Mouse (Mus musculus) embryonic fibroblast, embryonic 13.5 days (primary cell): ENCODE results near the gene Ctf2. TPM values are rescaled to one million over a fixed set of nuclear protein-coding genes. Genes with fewer than 3 reads are reported as not detected.

ENCODE experiments used
- H3K27ac ChIP-seq: 2 replicates; pipeline ENCODE4 v1.5.1; 2012; ENCODE audit warnings: low read length, control low read depth, inconsistent platforms; ENCODE audit not compliant: insufficient read depth
- H3K4me1 ChIP-seq: 2 replicates; pipeline ENCODE4 v1.6.1; 2011; ENCODE audit warnings: low read length; ENCODE audit not compliant: control insufficient read depth, insufficient read depth
- H3K4me3 ChIP-seq: 2 replicates; pipeline ENCODE4 v1.5.1; 2011; ENCODE audit warnings: mild to moderate bottlenecking, control low read depth, low read length; ENCODE audit not compliant: insufficient read depth
- CTCF ChIP-seq: IDR thresholded peaks from 2 replicates; pipeline ENCODE4 v1.5.1; 2011; ENCODE audit warnings: mild to moderate bottlenecking, control low read depth, low read length, moderate library complexity, borderline replicate concordance; ENCODE audit not compliant: insufficient read depth
- POLR2A ChIP-seq: IDR thresholded peaks from 2 replicates; pipeline ENCODE4 v1.6.1; 2011; ENCODE audit warnings: low read depth, mild to moderate bottlenecking, control low read depth, low read length, moderate library complexity
- polyA plus RNA-seq: library from polyadenylated mRNA; stranded (reverse); fragments of >200 nt; gene quantifications from 2 replicates; pipeline ENCODE4 v1.2.4, GENCODE M21; 2011; ENCODE audit warnings: low read depth; ENCODE audit not compliant: missing spikeins, insufficient read length

Ctf2 gene
- polyA plus RNA-seq, 1 experiment: not detected

DNA sequence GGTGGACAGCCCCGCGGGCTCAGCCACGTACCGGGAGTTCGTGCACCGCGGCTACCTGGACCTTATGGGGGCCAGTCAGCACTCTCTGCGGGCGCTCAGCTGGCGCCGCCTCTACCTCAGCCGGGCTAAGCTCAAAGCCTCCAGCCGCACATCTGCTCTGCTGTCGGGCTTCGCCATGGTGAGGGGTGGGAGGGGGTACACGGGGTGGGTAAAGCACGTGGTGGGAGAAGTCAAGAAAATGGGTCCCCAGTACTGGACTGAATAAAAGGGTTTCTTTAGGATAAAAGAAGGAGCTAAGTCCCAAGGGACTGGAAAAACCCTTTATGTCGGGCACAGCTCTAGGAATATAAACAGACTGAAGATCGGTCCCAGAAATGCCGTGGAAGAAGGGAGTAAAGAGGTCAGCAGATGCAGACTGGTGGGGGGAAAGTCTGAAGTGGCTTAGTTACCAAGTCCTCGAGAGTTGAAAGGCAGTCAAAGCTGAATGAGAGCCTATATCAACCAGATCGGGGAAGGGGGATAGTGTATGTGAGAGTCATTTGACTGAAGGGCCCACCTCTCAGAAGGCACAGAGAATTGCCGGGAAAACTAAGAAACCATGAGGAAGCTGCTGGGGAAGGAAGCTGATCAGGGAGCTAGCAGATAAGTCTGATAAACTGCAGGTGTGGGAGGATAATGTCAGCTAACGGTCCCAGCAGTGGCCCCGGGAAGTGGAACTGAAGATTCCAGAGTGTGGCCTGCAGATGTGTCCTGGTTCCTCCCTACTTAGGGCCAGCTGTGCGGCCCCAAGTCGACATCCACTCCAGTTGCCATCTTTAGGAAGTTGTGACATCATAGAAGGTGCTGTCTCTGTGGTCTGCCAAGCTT is 38.3 kb upstream of the Ctf2 start:
- peak overlapping the region; percentile 81 for H3K4me3 ChIP-seq

DNA sequence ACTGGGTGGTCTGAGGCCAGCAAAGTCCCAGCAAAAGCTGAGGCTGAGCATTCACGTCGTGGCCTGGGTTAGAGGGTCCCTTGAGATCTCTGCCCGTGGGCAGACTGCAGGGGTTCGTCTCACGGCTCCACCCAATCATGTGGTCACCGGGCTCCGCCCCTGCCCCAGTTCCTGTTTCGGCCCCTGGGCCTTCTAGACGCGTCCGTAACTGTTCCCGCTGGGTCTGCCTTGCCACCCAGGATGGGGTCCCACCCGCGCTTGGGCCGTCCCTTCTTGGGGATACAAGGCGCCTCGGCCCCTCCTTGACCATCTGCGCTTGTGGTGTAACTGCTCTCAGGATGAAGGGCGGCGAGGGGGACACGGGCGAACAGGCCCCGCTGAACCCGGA is 37.7 kb upstream of the Ctf2 start, which contains the start of gene Orai3:
Gene Orai3, plus strand, starts transcription at position 165 of the 388 bp plus-strand sequence.
- peak within 1 kb of the TSS; percentile 81 for H3K4me3 ChIP-seq
- H3K4me1 ChIP-seq: no peaks in the 10 kb centered on the region; the same call in none of the 2 replicates
- TF ChIP-seq CTCF (no peak), POLR2A (peak; percentile 94)
- peak within 1 kb of the TSS; percentile 74 for H3K27ac ChIP-seq

More for the DNA sequence above, 38.3 kb upstream of the Ctf2 start:
- no peak for TF ChIP-seq CTCF
- 0 out of 2 replicates have a peak, but pooled peaks have one; percentile 42 for TF ChIP-seq POLR2A
- Histone ChIP-seq H3K4me1 (no peaks in the 10 kb centered on the region; the same call in none of the 2 replicates), H3K27ac (peak overlapping the region; percentile 74)

DNA sequence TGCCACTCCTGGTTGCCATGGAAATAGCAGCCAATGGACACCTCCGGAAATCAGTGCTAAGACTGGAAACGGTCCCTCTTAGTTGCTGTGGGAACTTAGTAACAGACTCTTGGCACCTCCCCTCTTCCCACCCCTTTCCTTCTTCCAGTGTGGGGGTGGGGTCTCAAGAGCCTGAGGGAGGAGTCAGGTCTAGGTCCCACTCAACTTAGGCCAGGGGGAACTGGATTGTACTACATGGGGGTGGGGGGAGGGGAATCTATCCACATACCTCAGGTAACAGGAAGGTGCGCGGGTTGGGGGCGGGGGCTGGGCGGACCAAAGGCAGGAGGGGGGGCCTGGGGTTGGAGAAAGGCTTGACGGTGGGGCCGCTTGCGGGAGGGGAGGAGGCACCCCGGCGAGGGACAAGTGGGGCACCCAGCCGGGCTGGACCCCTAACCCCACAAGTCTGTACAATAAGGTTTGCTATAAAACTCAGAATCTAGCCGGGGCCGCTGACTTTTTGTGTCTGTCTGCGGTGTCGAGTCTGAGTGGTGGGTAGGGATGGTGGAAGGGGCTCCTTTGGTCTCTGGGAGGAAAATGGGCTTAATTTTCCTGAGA is 37.1 kb upstream of the Ctf2 start:
- TF ChIP-seq POLR2A (0 out of 2 replicates have a peak, but pooled peaks have one; percentile 18), CTCF (no peak)
- H3K27ac ChIP-seq: peak overlapping the region; percentile 73
- peak overlapping the region; percentile 81 for H3K4me3 ChIP-seq
- no peaks in the 10 kb centered on the region; the same call in none of the 2 replicates for H3K4me1 ChIP-seq

DNA sequence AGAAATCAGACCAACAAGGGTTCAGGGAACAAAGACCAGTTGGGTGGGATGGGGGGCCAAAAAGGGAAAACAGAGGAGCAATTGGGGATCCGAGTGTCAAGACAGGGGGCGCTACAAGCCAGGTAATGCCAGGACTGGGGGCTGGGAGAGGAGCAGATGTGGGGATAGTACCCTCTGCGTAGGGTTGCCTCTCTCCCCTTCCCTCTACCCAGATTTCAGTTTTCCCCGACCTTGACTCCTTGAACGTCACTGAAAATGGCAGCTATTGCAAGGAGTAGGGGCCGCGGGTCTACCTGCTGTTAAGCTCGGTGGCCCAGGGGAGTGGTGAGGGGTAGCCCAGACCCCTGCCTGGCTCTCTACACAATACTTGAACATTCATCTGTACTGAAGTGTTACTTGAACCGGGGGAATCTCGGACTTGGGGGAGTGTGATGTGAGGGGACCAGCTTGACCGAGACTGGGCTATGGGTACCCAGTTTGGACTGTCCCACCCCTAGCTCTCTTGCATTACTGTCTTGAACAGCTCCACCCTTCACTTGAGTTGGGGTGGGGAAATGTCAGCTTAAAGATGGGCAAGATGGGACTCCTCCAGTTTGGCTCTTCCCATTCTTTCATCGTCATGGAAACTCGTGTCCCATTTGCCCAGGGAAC is 36.5 kb upstream of the Ctf2 start:
- TF ChIP-seq POLR2A (no peak), CTCF (no peak)
- no peak overlapping the region for H3K4me3 ChIP-seq

DNA sequence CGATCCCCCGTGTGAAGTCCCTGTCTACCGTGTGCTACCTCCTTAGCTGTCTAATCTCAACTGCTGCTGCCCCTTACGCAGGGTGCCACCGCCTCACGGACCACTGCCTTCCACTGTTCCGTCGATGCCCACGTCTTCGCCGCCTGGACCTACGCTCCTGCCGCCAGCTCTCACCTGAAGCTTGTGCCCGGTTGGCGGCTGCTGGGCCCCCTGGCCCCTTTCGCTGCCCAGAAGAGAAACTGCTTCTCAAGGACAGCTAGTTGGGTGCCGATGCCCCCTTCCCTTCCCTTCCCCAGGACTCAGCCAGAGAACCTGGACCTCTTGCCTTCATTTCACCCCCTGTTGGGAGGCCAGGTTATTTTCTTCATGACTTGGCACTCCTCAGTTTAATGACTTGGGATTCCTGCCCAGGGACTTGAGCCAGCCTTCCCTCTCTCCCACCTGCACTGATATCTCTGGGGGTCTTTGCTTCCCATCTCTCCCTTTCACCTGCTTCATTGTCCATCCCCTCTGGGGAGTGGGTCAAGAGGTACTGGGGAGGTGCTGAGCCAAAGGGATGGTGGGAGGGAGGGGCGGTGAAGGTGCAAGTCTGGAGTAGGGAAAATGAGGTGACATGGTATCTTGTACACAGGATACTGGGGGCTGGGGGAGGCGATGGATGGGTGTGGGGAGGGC is 35.8 kb upstream of the Ctf2 start:
- H3K4me3 ChIP-seq: no peak overlapping the region
- no peak overlapping the region for H3K27ac ChIP-seq
- H3K4me1 ChIP-seq: no peaks in the 10 kb centered on the region; the same call in none of the 2 replicates
- no peak for TF ChIP-seq CTCF

More for the DNA sequence above, 36.5 kb upstream of the Ctf2 start:
- Histone ChIP-seq H3K4me1 (no peaks in the 10 kb centered on the region; the same call in none of the 2 replicates), H3K27ac (no peak overlapping the region)

DNA sequence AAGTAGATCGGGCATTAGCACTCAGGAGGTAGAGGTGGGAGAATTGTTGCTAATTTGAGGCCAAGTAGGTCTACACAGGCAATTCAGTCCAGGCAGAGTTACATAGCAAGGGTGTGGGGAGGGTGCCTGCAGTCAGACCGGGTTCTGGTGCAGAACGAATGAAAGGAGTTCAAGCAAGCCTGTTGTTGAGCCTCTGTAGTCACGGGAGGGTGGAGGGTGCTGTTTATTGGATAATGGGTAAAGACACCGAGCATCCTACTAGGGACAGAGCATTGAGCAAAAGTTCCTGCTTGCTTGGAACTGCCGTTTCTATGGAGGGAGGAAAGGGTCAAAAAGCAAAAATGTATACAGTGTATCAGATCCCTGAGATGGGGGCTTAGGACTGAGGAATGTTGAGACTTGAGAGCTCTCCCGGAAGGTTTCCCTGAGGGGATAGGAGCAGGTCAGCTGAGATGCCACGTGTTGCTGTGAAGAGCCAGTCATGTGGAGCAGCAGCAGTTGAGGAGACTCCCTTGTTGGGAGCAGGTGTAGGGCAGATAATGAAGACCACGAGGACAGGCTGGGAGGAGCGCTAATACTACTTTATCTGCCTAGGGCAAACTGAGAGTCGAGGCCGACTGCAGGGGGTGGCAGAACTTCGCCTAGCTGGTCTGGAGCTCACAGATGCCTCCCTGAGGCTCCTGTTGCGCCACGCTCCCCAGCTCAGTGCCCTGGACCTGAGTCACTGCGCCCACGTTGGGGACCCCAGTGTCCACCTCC is 35.1 kb upstream of the Ctf2 start:
- TF ChIP-seq CTCF (no peak), POLR2A (no peak)
- Histone ChIP-seq H3K4me1 (no peaks in the 10 kb centered on the region; the same call in 1 of the 2 replicates), H3K4me3 (no peak overlapping the region), H3K27ac (no peak overlapping the region)

DNA sequence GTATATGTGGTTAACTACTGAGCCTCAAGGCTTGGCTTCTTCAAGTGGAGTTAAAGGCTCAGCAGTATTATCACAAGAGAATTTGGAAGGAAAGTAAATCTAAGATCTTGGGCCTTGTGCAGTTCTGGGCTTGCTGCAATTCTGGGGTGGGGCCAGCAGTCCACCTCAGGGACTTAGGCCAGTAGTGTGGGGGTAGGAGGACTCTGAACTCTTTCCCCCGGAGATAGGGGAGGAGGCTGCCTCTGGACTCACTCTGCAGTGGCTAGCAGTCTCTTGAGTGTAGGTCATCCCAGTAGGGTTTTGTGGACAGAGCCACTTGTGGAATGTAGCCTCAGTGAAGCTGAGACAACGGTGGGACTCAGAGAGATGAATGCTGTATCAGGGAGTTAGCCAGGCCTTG is 33.8 kb upstream of the Ctf2 start:
- Histone ChIP-seq H3K27ac (no peak overlapping the region), H3K4me1 (0 out of 2 replicates have a peak, but pooled peaks cover under 1% of the 10 kb centered on the region), H3K4me3 (no peak overlapping the region)
- TF ChIP-seq POLR2A (no peak), CTCF (no peak)

DNA sequence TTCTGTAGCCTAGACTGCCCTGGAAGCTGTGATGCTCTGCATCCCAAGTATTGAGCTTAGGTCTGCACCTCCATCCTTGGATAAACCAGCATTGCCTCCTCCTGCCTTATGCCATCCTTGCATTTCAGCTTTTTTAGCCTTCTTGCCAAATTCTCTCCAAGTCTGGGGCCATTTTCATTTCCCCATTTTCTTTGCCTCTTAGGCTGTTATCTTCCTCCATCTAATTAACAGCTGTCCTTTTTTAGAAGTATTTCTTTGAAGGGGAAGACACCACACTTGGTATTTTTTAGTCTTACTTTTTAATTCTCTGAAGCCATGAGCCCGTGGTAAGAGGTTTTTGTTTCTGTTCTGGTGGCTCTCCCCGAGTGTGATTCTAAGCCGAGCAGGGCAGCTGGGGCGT is 31.7 kb upstream of the Ctf2 start:
- TF ChIP-seq CTCF: no peak
- TF ChIP-seq POLR2A: no peak
- Histone ChIP-seq H3K4me3 (no peak overlapping the region), H3K27ac (no peak overlapping the region), H3K4me1 (peaks cover 7% of the 10 kb centered on the region)
